In genomic region chr4:140107161-140107560, GRCm38 (mm10) we compare ENCODE assay signal across 13 mouse cellular contexts.
"Had no signal": no experiment of that assay in that cellular context is flagged by ENCODE, and none has a peak within 500 bp of the region (broad histone marks: within the 10 kb centered on the region; RNA-seq: fewer than 3 reads in every experiment).

No protein-coding gene starts in this region.

- DNase-seq: gastrocnemius, postnatal 14 days; gastrocnemius, postnatal 36 days; heart, adult 11 months; heart, adult 2 months; heart, postnatal 14 days; heart, postnatal 36 days; kidney, adult 11 months; kidney, adult 2 months; kidney, adult 9 months; kidney, postnatal 14 days; kidney, postnatal 36 days; layer of hippocampus, adult 9-11 months; layer of hippocampus, postnatal 36 days had no signal
